Comparison of ENCODE assay signal across 42 mouse cellular contexts in genomic region chr14:51499707-51500275, GRCm38 (mm10). TPM values are rescaled to one million over a fixed set of nuclear protein-coding genes. Genes with fewer than 3 reads are reported as not detected.
"Had no signal": no experiment of that assay in that cellular context is flagged by ENCODE, and none has a peak within 500 bp of the region (broad histone marks: within the 10 kb centered on the region; RNA-seq: fewer than 3 reads in every experiment).

No protein-coding gene starts in this region.

- H3K36me3 ChIP-seq: heart, embryonic 10.5 days; heart, embryonic 12.5 days; hindbrain, embryonic 13.5 days; hindbrain, embryonic 15.5 days; kidney, embryonic 15.5 days; limb, embryonic 10.5 days; limb, embryonic 12.5 days; liver, embryonic 13.5 days; liver, embryonic 15.5 days had no signal

- H3K9me3 ChIP-seq: heart, embryonic 10.5 days; heart, embryonic 12.5 days; hindbrain, embryonic 13.5 days; hindbrain, embryonic 15.5 days; kidney, embryonic 15.5 days; limb, embryonic 10.5 days; limb, embryonic 12.5 days; liver, embryonic 13.5 days; liver, embryonic 15.5 days had no signal

- DNase-seq: gastrocnemius, adult 2 months; gastrocnemius, postnatal 10 days; gastrocnemius, postnatal 25 days; heart, adult 2 months; heart, postnatal 10 days; heart, postnatal 36 days; kidney, adult 11 months; kidney, adult 2 months; kidney, adult 9 months; kidney, postnatal 14 days; kidney, postnatal 4 days; layer of hippocampus, adult 9-11 months; layer of hippocampus, postnatal 36 days; liver; liver, embryonic 13.5 days; liver, postnatal 0 days had no signal

- H3K9ac ChIP-seq: heart, embryonic 12.5 days; hindbrain, embryonic 13.5 days; hindbrain, embryonic 15.5 days; kidney, embryonic 15.5 days; limb, embryonic 12.5 days; liver, embryonic 13.5 days; liver, embryonic 15.5 days; liver, postnatal 0 days had no signal

- H3K27me3 ChIP-seq: heart, embryonic 12.5 days; hindbrain, embryonic 13.5 days; hindbrain, embryonic 15.5 days; kidney, embryonic 15.5 days; limb, embryonic 12.5 days; liver, embryonic 13.5 days; liver, embryonic 15.5 days had no signal

- H3K27ac ChIP-seq: gastrocnemius, adult 2 months; heart, adult 2 months; heart, embryonic 10.5 days; hindbrain, embryonic 13.5 days; hindbrain, embryonic 15.5 days; hindbrain, postnatal 0 days; kidney, embryonic 15.5 days; kidney, postnatal 0 days; layer of hippocampus, adult 2 months; limb, embryonic 10.5 days; limb, embryonic 12.5 days; liver, embryonic 13.5 days; liver, embryonic 15.5 days had no signal

- H3K4me3 ChIP-seq: gastrocnemius, adult 2 months; heart, adult 2 months; heart, embryonic 10.5 days; heart, embryonic 12.5 days; hindbrain, embryonic 13.5 days; hindbrain, embryonic 15.5 days; kidney, embryonic 15.5 days; layer of hippocampus, adult 2 months; limb, embryonic 10.5 days; limb, embryonic 12.5 days; liver, embryonic 13.5 days; liver, embryonic 15.5 days had no signal

- H3K4me1 ChIP-seq: heart, embryonic 10.5 days; heart, embryonic 12.5 days; hindbrain, embryonic 13.5 days; hindbrain, embryonic 15.5 days; kidney, embryonic 15.5 days; limb, embryonic 10.5 days; limb, embryonic 12.5 days; liver, embryonic 13.5 days; liver, embryonic 15.5 days had no signal

RNA-seq across cellular contexts. Expression of gene Vmn2r89, which starts 48.1 kb away (rescaled TPM):
- total RNA-seq: gastrocnemius, adult 2 months; gastrocnemius, postnatal 10 days; gastrocnemius, postnatal 25 days; gastrocnemius, postnatal 4 days; granulocyte monocyte progenitor cell, adult 5-6 weeks; heart, adult 2 months; heart, postnatal 10 days; heart, postnatal 36 days; hematopoietic stem cell, adult 5-6 weeks; hindbrain, postnatal 0 days; layer of hippocampus, adult 2 months; layer of hippocampus, postnatal 14 days; layer of hippocampus, postnatal 36 days; left cerebral cortex, adult 18-20 months; left cerebral cortex, adult 8-10 months; left cerebral cortex, postnatal 10 days; left cerebral cortex, postnatal 36 days had no signal
- polyA plus RNA-seq: heart, adult 2 months; heart, embryonic 10.5 days; heart, embryonic 12.5 days; heart, embryonic 14.5 days; heart, embryonic 16.5 days; hindbrain, embryonic 11.5 days; hindbrain, embryonic 13.5 days; hindbrain, embryonic 15.5 days; hindbrain, postnatal 0 days; intestine, embryonic 14.5 days; intestine, embryonic 16.5 days; kidney, adult 2 months; kidney, embryonic 15.5 days; kidney, postnatal 0 days; limb, embryonic 10.5 days; limb, embryonic 12.5 days; limb, embryonic 14.5 days; liver, embryonic 11.5 days; liver, embryonic 13.5 days; liver, embryonic 15.5 days; liver, postnatal 0 days had no signal

RNA-seq across cellular contexts. Expression of gene Gm5622, which starts 52.8 kb away (rescaled TPM):
- total RNA-seq: gastrocnemius, adult 2 months; gastrocnemius, postnatal 10 days; gastrocnemius, postnatal 25 days; gastrocnemius, postnatal 4 days; granulocyte monocyte progenitor cell, adult 5-6 weeks; heart, adult 2 months; heart, postnatal 10 days; heart, postnatal 36 days; hematopoietic stem cell, adult 5-6 weeks; hindbrain, postnatal 0 days; layer of hippocampus, adult 2 months; layer of hippocampus, postnatal 14 days; layer of hippocampus, postnatal 36 days; left cerebral cortex, adult 18-20 months; left cerebral cortex, adult 8-10 months; left cerebral cortex, postnatal 10 days; left cerebral cortex, postnatal 36 days had no signal
- polyA plus RNA-seq: heart, adult 2 months; heart, embryonic 12.5 days; heart, embryonic 16.5 days; hindbrain, embryonic 11.5 days; hindbrain, embryonic 13.5 days; hindbrain, embryonic 15.5 days; hindbrain, postnatal 0 days; intestine, embryonic 14.5 days; intestine, embryonic 16.5 days; kidney, adult 2 months; kidney, embryonic 15.5 days; kidney, postnatal 0 days; limb, embryonic 10.5 days; limb, embryonic 12.5 days; limb, embryonic 14.5 days had no signal
